Mouse (Mus musculus): ENCODE measurements around the gene Sphkap.

The Sphkap gene

DNA sequence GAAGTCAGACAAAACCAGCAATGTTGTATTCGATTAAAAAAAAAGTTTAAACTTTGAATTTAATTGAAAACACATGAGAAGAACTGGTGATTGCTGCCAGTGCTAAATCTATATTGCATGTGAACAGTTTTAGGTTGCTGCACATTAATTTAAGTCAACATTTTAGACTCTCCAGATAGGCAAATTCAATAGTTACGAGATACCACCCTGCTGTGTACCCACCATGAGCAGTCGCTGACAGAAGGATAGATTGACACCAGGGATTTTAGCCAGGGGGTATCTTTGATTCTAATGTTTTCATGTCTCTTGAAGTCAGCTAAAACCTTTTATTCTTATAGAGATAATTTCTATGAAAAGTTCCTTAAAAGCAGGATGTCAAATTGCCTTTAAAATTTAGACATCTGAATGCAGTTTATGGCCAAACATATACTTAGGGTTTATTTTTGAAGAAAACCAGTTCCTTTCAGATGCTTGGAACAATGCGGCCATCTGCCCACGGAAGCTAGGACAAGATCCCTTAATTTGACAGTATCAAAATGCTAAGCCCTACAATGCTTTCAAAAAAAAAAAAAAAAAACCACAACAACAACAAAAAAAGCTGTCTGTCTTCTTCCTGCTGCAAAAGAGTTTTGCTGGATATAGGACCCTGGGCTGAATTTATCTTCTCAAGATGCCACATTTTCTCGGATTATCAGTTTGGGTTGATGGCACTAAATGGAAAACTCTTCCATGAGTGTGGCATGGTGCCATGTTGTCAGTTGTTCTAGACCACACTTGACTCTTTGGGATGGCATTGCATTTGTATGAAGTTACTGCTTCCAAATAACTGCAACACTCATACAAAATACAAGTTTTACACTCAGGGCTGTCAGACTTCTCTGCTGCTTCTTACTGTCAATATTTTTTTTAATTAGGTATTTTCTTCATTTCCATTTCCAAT lies 110.6 kb downstream of the Sphkap start:
- DNase-seq (ENCODE audit: low spot score in 2 of 2), result no peak

GRCm38 (mm10) chr1:83285866-83286265 lies 122.1 kb downstream of the Sphkap start:
- DNase-seq (ENCODE audit: low spot score in 2 of 2), result no peak

- no peak for DNase-seq (ENCODE audit: low spot score in 2 of 2)
These were observed 131.0 kb downstream of the Sphkap start for GRCm38 (mm10) chr1:83277044-83277443.

DNA sequence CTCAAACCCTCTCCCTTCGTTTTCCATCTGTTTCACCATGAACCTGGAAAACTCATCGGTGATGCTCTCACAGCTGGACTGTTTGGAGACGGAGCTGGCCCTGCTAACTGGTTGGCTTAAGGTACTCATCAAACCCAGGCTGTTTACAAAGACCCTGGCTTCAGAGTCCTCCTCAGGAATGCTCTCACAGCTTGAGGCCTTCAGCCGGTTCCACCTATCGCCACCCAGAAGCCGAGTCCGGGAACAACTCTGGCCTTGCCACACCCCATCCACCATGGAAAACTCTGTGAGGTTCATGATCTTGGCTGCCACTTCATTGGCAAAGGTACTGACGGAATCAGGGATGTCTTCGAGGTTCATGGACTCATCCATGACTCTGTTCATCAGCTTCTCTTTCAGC lies 131.4 kb downstream of the Sphkap start:
- no peak for DNase-seq (ENCODE audit: low spot score in 2 of 2)

DNA sequence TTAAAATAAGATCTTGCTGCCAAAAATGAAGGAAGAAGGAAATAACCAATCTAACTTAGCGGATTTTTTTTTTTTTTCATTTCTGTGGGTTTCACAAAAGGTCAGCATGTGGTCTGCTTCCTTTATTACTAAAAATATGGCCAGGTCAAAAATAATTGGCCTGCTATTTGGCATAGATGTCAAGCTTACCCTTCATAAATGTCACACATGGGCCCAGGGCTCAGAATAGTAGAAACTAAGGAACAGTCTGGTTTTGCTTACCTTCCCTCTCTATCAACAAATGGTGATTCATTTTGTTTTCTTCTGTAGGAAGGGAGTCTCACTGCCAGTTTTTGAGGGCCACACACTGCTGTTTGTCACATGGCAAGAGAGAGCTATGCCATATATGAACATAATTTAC lies 156.3 kb downstream of the Sphkap start:
- DNase-seq (ENCODE audit: low spot score in 2 of 2), result no peak

DNA sequence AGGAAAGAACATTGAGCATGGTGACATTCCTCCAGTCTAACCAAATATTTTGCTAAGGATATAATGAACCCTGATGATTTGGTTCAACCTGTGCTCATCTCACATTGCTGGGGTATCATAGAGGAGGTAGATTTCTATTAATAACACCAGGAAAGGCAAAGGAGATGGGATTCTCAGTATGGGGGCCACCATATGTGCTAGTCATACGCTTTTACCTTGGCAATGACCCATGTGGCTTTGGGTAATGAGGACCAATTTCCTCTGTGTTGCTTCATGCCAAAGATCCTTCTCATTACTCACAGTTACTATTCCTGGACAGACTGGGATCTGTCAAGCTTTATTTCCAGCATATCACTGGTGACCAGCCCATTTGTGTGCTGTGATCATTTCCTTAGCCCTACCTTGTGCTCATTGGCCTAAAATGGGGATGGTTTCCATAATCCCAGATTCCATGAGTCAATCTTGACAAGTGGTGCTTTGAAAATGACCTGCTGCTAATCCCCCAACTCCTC lies 159.7 kb downstream of the Sphkap start:
- no peak for DNase-seq (ENCODE audit: low spot score in 2 of 2)

- no peak for DNase-seq (ENCODE audit: low spot score in 2 of 2)
These were observed 180.1 kb downstream of the Sphkap start for GRCm38 (mm10) chr1:83227946-83228345.

DNA sequence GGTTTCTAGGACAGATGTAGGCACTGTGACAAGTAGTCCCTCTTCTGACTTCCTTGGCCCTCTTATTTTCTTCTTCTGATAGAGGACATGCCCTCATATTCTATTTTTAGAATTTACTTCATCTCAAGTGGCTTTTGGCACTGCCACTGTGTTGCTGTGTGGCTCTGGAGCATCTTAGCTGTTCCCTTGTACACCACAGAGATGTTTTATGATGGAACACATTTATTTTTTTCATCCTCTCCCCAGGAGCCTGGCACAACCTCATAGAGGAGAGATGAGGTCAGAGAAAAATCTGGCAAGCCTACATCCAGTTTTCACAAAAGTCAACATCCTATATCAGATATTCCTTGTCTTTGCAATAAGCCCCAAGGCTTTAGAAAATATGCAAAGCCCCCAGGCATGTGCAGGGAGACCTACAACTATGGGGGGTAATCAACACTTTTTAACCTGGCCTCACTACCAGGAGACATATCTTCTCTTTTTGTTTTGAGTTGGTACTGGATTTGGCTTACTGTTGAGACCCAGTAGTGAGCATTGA lies 183.5 kb downstream of the Sphkap start:
- no peak for DNase-seq (ENCODE audit: low spot score in 2 of 2)

- DNase-seq (ENCODE audit: low spot score in 2 of 2), result no peak
These were observed 184.9 kb downstream of the Sphkap start for GRCm38 (mm10) chr1:83223072-83223471.

DNA sequence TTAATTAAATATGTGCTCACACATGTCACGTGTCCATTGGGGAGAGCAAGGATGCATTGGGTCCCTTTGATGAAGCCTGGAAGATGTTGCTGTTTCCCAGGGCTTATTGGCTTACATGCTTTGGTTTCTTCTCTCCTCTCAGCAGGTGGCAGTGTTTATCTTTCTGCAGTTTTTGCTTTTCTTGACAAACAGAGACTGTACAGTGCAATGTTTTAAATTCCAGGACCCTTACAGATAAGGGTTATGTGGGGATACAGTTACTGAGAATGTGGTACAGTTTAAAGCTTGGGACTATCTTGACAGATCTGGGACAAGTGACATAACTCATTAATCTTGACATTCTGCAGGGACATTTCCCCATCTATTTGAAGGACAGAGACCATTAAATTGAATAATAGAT lies 189.7 kb downstream of the Sphkap start:
- no peak for DNase-seq (ENCODE audit: low spot score in 2 of 2)

DNA sequence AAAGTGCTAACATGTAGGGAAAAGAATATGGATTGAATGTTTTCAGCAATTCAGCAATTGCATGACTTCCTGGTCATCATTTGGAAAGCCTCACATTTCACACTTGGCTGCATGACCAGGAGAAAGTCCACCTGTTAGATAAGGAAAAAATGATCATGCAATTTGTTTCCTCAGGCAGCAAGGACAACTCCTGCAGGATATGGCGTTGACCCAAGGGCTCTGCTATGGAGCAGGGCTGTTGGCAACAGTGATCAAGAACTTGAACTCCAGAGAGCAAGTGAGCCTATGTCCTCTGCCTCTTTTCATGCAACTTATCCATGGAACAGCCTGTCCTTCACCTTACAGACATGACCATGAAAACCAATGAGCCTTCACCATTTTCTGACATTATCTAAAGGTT lies 198.0 kb downstream of the Sphkap start:
- no peak for DNase-seq (ENCODE audit: low spot score in 2 of 2)

Measured in thymus, postnatal 10 days (tissue).